Mouse (Mus musculus) heart, postnatal 14 days (tissue): Measurements from ENCODE around the gene Tshr. TPM values are rescaled to one million over a fixed set of nuclear protein-coding genes. Genes with fewer than 3 reads are reported as not detected.
"Not testable (repeated sequence)": the region's sequence is repeated elsewhere in the genome, so short reads cannot be mapped to it uniquely, and the experiment has no call there.

Experiments used
- DNase-seq, 2 experiments: peaks; one replicate each; pipeline ENCODE4 v3.0.0; 2021 to 2022
- intact Hi-C: fragments of 180-260 bp; cut with DNase I; formaldehyde crosslinking; loops from one replicate; pipeline ENCODE4 v1.15.1; 2025
- total RNA-seq, 2 experiments: library from RNA; stranded (reverse); gene quantifications; 2 replicates each; pipeline ENCODE4 v1.2.3; 2021

The Tshr gene
- total RNA-seq, 2 experiments from 2014 or later, result 0.20 to 0.53 TPM

DNA sequence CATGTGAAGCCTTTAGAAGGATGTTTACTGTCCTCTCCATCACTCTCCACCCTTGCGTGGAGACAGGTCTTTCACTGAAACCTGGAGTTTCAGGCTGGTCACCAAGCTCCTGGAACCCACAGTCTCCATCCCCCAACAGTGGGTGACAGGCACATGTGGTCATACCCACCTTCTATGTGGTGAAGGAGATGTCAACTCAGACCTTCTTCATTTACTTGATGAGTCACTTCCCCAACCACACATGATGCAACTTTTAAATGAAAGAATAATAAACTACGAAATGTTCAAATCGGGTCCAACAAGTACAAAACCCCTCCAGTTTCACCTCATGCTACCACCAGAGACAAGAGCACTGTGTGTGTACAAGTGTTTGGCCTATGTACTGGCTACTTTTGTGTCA lies 200.8 kb downstream of the Tshr start:
- DNase-seq, result no peak
- intact Hi-C loops, result no loop called here

GRCm38 (mm10) chr12:91585815-91586214 lies 201.5 kb downstream of the Tshr start:
- DNase-seq, intact Hi-C loops: not testable (repeated sequence)

- intact Hi-C loops, result no loop called here
- DNase-seq, result no peak
These were observed 202.7 kb downstream of the Tshr start for GRCm38 (mm10) chr12:91587077-91587476.

- DNase-seq, result no peak
- intact Hi-C loops, result no loop called here
These were observed 203.2 kb downstream of the Tshr start for GRCm38 (mm10) chr12:91587491-91588033.

- intact Hi-C loops, result no loop called here
- DNase-seq, result peak; percentile 89 to 91
These were observed 203.9 kb downstream of the Tshr start for GRCm38 (mm10) chr12:91588176-91588669.

DNA sequence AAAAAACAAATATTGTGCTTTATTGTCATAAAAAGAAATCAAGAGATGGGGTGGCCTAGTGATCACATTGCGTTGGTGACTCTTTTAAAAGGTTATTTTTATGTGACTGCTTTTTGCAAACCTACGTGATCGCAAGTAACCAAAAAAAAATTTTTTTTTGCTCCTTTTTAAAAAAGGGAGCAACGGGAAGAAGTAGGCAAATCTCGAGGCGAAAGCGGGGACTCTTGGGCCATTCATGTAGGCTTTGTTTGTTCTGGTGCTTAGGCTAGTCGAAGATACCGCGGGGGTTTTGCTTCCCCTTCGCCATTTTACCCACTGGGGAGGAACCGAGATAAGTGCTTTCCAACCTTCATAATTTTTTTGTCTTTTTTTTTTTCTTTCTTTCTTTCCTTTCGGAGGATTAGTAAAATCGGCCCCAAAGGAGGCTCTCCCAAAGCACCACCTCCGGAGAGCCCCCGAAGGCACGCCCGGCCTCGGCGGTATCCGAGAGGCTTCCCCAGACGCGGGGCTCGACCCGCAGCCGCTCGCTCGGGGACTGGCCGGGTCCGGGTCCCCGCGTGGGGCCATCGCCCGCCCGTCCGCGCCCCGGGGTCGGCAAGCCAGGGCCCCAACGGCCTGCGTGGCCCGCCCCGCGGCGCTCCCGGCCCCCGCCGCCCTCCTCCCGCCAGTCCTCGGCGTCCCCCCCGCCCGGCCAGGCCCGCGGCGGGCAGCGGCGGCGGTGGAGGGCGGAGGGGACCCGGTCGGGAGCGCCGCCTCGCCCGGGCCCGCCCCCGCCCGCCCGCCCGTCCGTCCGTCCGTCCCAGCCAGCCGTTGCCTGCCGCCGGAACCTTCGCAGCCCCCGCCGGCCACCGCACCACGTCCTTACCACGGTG lies 204.5 kb downstream of the Tshr start:
- intact Hi-C loops, result no loop called here
- DNase-seq, result peak; percentile 64 to 78

DNA sequence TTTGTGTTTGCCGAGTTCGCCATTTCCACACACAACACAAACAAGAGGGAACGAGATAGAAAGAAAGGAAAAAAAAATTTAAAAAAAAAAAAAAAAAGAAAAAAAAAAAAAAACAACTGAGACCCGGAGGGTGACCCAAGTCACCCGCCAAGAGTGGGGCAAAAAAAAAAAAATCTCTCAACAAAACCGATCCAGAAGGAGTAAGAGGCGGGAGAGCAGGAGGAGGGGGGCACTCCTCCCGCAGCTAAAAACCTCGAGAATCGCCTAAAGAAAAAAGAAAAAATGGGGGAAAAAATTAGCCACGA lies 205.1 kb downstream of the Tshr start:
- no peak for DNase-seq
- intact Hi-C loops, result no loop called here

- intact Hi-C loops, result no loop called here
These were observed 205.7 kb downstream of the Tshr start, which contains the start of gene Gtf2a1 for GRCm38 (mm10) chr12:91589847-91590690. Gtf2a1 (minus strand) TSS chr12:91590487.

GRCm38 (mm10) chr12:91590716-91591115 lies 206.4 kb downstream of the Tshr start:
- peak; percentile 8 to 21 for DNase-seq
- intact Hi-C loops, result no loop called here

More at GRCm38 (mm10) chr12:91589847-91590690, 205.7 kb downstream of the Tshr start, which contains the start of gene Gtf2a1:
- DNase-seq, result peak; percentile 95 to 96

DNA sequence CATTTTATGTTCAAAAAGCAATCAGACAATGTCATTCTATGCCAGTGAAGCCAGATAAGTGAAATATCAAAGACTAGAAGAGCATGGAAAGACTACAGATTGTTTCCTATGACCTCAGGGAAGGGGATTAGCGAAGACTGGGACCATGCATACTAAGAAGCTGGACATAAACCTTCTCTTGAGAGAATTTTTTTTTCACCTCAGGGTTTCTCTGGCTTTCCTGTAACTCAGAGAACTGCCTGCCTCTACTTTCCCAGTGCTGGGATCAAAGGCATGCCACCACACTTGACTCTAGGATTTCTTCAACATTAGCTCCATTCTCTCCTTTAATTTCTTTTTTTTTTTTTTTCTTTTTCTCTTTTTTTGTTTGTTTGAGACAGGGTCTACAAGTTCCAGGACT lies 206.8 kb downstream of the Tshr start:
- intact Hi-C loops, result no loop called here
- no peak for DNase-seq

DNA sequence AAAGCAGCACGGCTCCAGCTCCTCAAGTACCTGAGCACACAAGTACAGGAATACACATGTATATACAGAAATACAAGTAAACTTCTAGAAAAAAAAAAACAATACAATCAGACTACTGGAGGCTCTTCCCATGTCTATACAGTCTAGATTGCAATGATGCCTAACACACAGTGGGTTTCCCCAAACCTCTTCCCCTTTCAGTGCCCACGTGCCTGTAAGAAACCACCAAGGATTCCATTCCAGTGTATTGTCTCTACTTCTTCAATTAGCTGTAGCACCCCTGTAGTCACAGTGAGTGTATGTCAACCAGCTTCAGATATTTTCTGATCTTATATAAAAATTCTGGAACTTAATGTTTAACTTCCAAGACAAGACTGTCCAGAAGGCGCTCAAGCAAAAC lies 207.8 kb downstream of the Tshr start:
- intact Hi-C loops, result no loop called here
- no peak for DNase-seq

Other genes with a start within 250 kb of the Tshr start
- gene Cep128, start 154 bp upstream of the Tshr start, total RNA-seq, result 1 to 10 TPM; 7.4 to 7.8 TPM
- gene Gtf2a1, start 205.9 kb downstream of the Tshr start, total RNA-seq, result 10 to 100 TPM; 21.5 to 23.8 TPM